Mouse (Mus musculus) large intestine, adult 2 months (tissue): ENCODE measurements around the gene Tedc2. TPM values are rescaled to one million over a fixed set of nuclear protein-coding genes. Genes with fewer than 3 reads are reported as not detected.

Experiments
- polyA plus RNA-seq: library from polyadenylated mRNA; depleted of rRNA; stranded (reverse); fragments of >200 nt; gene quantifications from 2 replicates; pipeline ENCODE4 v1.2.3, GENCODE M21; 2012; rRNA removed

Tedc2 gene
- polyA plus RNA-seq, 1 experiment: 8.4 TPM

Other genes with a start within 250 kb of the Tedc2 start
- 291 and 302 TPM in 2 replicates for gene Prss30, start 240.3 kb downstream of the Tedc2 start, polyA plus RNA-seq
- gene Prss22, start 222.8 kb downstream of the Tedc2 start, polyA plus RNA-seq: 0.11 and 0.16 TPM in 2 replicates
- gene Prss27, start 182.7 kb downstream of the Tedc2 start, polyA plus RNA-seq: 11.1 and 22.9 TPM in 2 replicates
- gene Kctd5, start 147.4 kb downstream of the Tedc2 start, polyA plus RNA-seq: 83.5 and 85.7 TPM in 2 replicates
- 9.4 and 18.6 TPM in 2 replicates for gene Pdpk1, start 69.9 kb downstream of the Tedc2 start, polyA plus RNA-seq
- 87.2 and 105 TPM in 2 replicates for gene Amdhd2, start 57.1 kb downstream of the Tedc2 start, polyA plus RNA-seq
- 799 and 841 TPM in 2 replicates for gene Atp6v0c, start 51.1 kb downstream of the Tedc2 start, polyA plus RNA-seq
- gene Tbc1d24, start 15.3 kb downstream of the Tedc2 start, polyA plus RNA-seq: 9.2 and 35.2 TPM in 2 replicates
- 0.78 and 1.1 TPM in 2 replicates for gene Ntn3, start 11.3 kb downstream of the Tedc2 start, polyA plus RNA-seq
- 15.2 and 15.6 TPM in 2 replicates for gene Ccnf, start 30.6 kb upstream of the Tedc2 start, polyA plus RNA-seq
- gene Abca17, start 130.2 kb upstream of the Tedc2 start, polyA plus RNA-seq: 0.01 TPM in 1 of 2 replicates, not detected in the other
- 23.2 and 29.1 TPM in 2 replicates for gene Abca3, start 131.1 kb upstream of the Tedc2 start, polyA plus RNA-seq
- 139 and 141 TPM in 2 replicates for gene Rnps1, start 193.7 kb upstream of the Tedc2 start, polyA plus RNA-seq
- gene Eci1, start 205.8 kb upstream of the Tedc2 start, polyA plus RNA-seq: 87.3 and 119 TPM in 2 replicates
- gene Dnase1l2, start 222.3 kb upstream of the Tedc2 start, polyA plus RNA-seq: 5.2 and 6.6 TPM in 2 replicates
- 50.4 and 59.4 TPM in 2 replicates for gene E4f1, start 249.5 kb upstream of the Tedc2 start, polyA plus RNA-seq
- gene Pgp, start 249.5 kb upstream of the Tedc2 start, polyA plus RNA-seq: 82.9 and 90.7 TPM in 2 replicates